Mouse (Mus musculus) liver, embryonic 13.5 days (tissue): ENCODE data around the gene Mogat2. TPM values are rescaled to one million over a fixed set of nuclear protein-coding genes. Genes with fewer than 3 reads are reported as not detected.
A peak's percentile ranks its signal among the peaks of the same experiment; 100 is the strongest.

Source experiments
- ATAC-seq: fragments of 200-750 bp; cut with Nextera tagmentation; 2 replicates; pipeline ENCODE4 v1.8.0; 2017; ENCODE audit warnings: low read depth, mild to moderate bottlenecking, moderate number of reproducible peaks, moderate library complexity
- DNase-seq: peaks from one replicate; pipeline ENCODE4 v3.0.0; 2022
- H3K27ac ChIP-seq: fragments of 300-500 bp; sonication (generic); 2 replicates; pipeline ENCODE4 v1.5.1; 2015; ENCODE audit warnings: moderate library complexity, mild to moderate bottlenecking, inconsistent platforms
- H3K27me3 ChIP-seq: fragments of 300-500 bp; sonication (generic); 2 replicates; pipeline ENCODE4 v1.6.1; 2015; ENCODE audit warnings: mild to moderate bottlenecking, inconsistent platforms
- H3K36me3 ChIP-seq: fragments of 300-500 bp; sonication (generic); 2 replicates; pipeline ENCODE4 v1.6.1; 2015; ENCODE audit warnings: mild to moderate bottlenecking, inconsistent platforms
- H3K4me1 ChIP-seq: fragments of 300-500 bp; sonication (generic); replicated peaks from 2 replicates; pipeline ENCODE4 v1.6.1; 2015; ENCODE audit warnings: inconsistent platforms
- H3K4me2 ChIP-seq: fragments of 300-500 bp; sonication (generic); 2 replicates; pipeline ENCODE4 v1.6.1; 2015; ENCODE audit warnings: inconsistent platforms, mild to moderate bottlenecking, moderate library complexity
- H3K4me3 ChIP-seq: fragments of 300-500 bp; sonication (generic); replicated peaks from 2 replicates; pipeline ENCODE4 v1.5.1; 2015; ENCODE audit warnings: mild to moderate bottlenecking, inconsistent platforms
- H3K9ac ChIP-seq: fragments of 300-500 bp; sonication (generic); 2 replicates; pipeline ENCODE4 v1.6.1; 2015; ENCODE audit warnings: mild to moderate bottlenecking, inconsistent platforms
- H3K9me3 ChIP-seq: fragments of 300-500 bp; sonication (generic); replicated peaks from 2 replicates; pipeline ENCODE4 v1.6.1; 2016; ENCODE audit warnings: inconsistent platforms
- WGBS: fragments of 180-500 bp; shearing (Covaris S2); methylation state at CpG from one replicate; pipeline ENCODE4 v1.1.7; 2015; ENCODE audit not compliant: insufficient replicate concordance; 5-methylcytosine and 5-hydroxymethylcytosine counted together
- polyA plus RNA-seq: library from polyadenylated mRNA; unstranded; fragments of >200 nt; fragmentation: Nextera tagmentation; extraction: Ambion mirVana; gene quantifications from 2 replicates; pipeline ENCODE4 v1.2.1, GENCODE M21; 2015

Mogat2 gene
- polyA plus RNA-seq, 1 experiment from 2014 or later, result 35.9 TPM

GRCm38 (mm10) chr7:99193926-99194325 is 44.5 kb downstream of the Mogat2 start:
- ATAC-seq, result no peak

GRCm38 (mm10) chr7:99191411-99191810 is 47.0 kb downstream of the Mogat2 start:
- H3K4me3 ChIP-seq, result no peak overlapping the region
- no peak overlapping the region for H3K4me2 ChIP-seq
- H3K27ac ChIP-seq, result no peak overlapping the region
- peaks cover 18% of the 10 kb centered on the region for H3K4me1 ChIP-seq
- H3K9me3 ChIP-seq, result no peaks in the 10 kb centered on the region
- H3K27me3 ChIP-seq, result 0 out of 2 replicates have a peak, but pooled peaks cover 5% of the 10 kb centered on the region
- H3K9ac ChIP-seq, result no peak overlapping the region
- DNase-seq, result no peak
- no peaks in the 10 kb centered on the region for H3K36me3 ChIP-seq
- peak; percentile 44; the same call in 1 of the 2 replicates for ATAC-seq

More at GRCm38 (mm10) chr7:99193926-99194325, 44.5 kb downstream of the Mogat2 start:
- Histone ChIP-seq H3K27ac (no peak overlapping the region), H3K36me3 (no peaks in the 10 kb centered on the region), H3K27me3 (no peaks in the 10 kb centered on the region), H3K9ac (no peak overlapping the region), H3K4me3 (no peak overlapping the region), H3K4me1 (peaks cover 16% of the 10 kb centered on the region), H3K4me2 (no peak overlapping the region), H3K9me3 (no peaks in the 10 kb centered on the region)
- no peak for DNase-seq
- 62% methylated on average over 4 of the region's 4 CpGs for WGBS

GRCm38 (mm10) chr7:99189885-99190284 is 48.5 kb downstream of the Mogat2 start:
- DNase-seq, result no peak
- Histone ChIP-seq H3K9ac (no peak overlapping the region), H3K9me3 (no peaks in the 10 kb centered on the region), H3K27me3 (peaks cover 12% of the 10 kb centered on the region; the same call in 1 of the 2 replicates), H3K4me2 (no peak overlapping the region), H3K36me3 (no peaks in the 10 kb centered on the region), H3K4me1 (peaks cover 18% of the 10 kb centered on the region), H3K27ac (peak overlapping the region; percentile 25; the same call in 1 of the 2 replicates), H3K4me3 (no peak overlapping the region)
- 36% methylated on average over 5 of the region's 5 CpGs for WGBS
- no peak for ATAC-seq

- WGBS, result 53% methylated on average over 6 of the region's 6 CpGs
- Histone ChIP-seq H3K4me1 (peaks cover 21% of the 10 kb centered on the region), H3K27me3 (peaks cover 22% of the 10 kb centered on the region; the same call in 1 of the 2 replicates), H3K4me3 (no peak overlapping the region), H3K9ac (no peak overlapping the region), H3K9me3 (no peaks in the 10 kb centered on the region), H3K36me3 (no peaks in the 10 kb centered on the region), H3K4me2 (no peak overlapping the region), H3K27ac (0 out of 2 replicates have a peak overlapping the region, but pooled peaks have one; percentile 16)
- DNase-seq (no peak), ATAC-seq (peak; percentile 29; the same call in 1 of the 2 replicates)
These were observed 49.8 kb downstream of the Mogat2 start for GRCm38 (mm10) chr7:99188630-99189029.

GRCm38 (mm10) chr7:99187451-99187850 is 51.0 kb downstream of the Mogat2 start:
- H3K4me2 ChIP-seq, result no peak overlapping the region
- peaks cover 24% of the 10 kb centered on the region for H3K27me3 ChIP-seq
- H3K4me1 ChIP-seq, result peaks cover 33% of the 10 kb centered on the region
- H3K9me3 ChIP-seq, result no peaks in the 10 kb centered on the region
- no peak overlapping the region for H3K4me3 ChIP-seq
- 72% methylated on average over 5 of the region's 5 CpGs for whole genome bisulfite sequencing
- no peaks in the 10 kb centered on the region for H3K36me3 ChIP-seq
- DNase-seq (no peak), ATAC-seq (no peak)
- H3K27ac ChIP-seq, result no peak overlapping the region
- no peak overlapping the region for H3K9ac ChIP-seq

GRCm38 (mm10) chr7:99185405-99185804 is 53.0 kb downstream of the Mogat2 start:
- Histone ChIP-seq H3K9ac (no peak overlapping the region), H3K4me1 (peaks cover 41% of the 10 kb centered on the region), H3K27me3 (peaks cover 42% of the 10 kb centered on the region), H3K4me2 (no peak overlapping the region), H3K36me3 (no peaks in the 10 kb centered on the region), H3K27ac (no peak overlapping the region), H3K4me3 (no peak overlapping the region), H3K9me3 (no peaks in the 10 kb centered on the region)
- WGBS, result 74% methylated on average over 3 of the region's 3 CpGs
- ATAC-seq (no peak), DNase-seq (no peak)

- WGBS, result 27% methylated on average over 6 of the region's 6 CpGs
- Histone ChIP-seq H3K4me2 (no peak overlapping the region; the same call in 1 of the 2 replicates), H3K4me1 (peaks cover 31% of the 10 kb centered on the region), H3K4me3 (no peak overlapping the region), H3K9me3 (no peaks in the 10 kb centered on the region), H3K9ac (no peak overlapping the region), H3K36me3 (no peaks in the 10 kb centered on the region), H3K27ac (no peak overlapping the region), H3K27me3 (peaks cover 46% of the 10 kb centered on the region)
- DNase-seq, result no peak
- no peak for ATAC-seq
These were observed 54.7 kb downstream of the Mogat2 start for GRCm38 (mm10) chr7:99183751-99184150.

GRCm38 (mm10) chr7:99182432-99183172 is 55.8 kb downstream of the Mogat2 start, which contains the start of gene Dgat2:
Gene Dgat2 (minus strand): TSS chr7:99182719.
- Histone ChIP-seq H3K4me1 (peaks cover 31% of the 10 kb centered on the region), H3K4me2 (peak within 1 kb of the TSS; percentile 93), H3K9me3 (no peaks in the 10 kb centered on the region), H3K9ac (peak within 1 kb of the TSS; percentile 77), H3K27me3 (peaks cover 46% of the 10 kb centered on the region), H3K4me3 (peak within 1 kb of the TSS; percentile 67), H3K36me3 (no peaks in the 10 kb centered on the region), H3K27ac (peak within 1 kb of the TSS; percentile 58)
- ATAC-seq (peak; percentile 84), DNase-seq (peak; percentile 81)
- under 1% methylated on average over 63 of the region's 63 CpGs for WGBS

GRCm38 (mm10) chr7:99181619-99182431 is 56.6 kb downstream of the Mogat2 start:
- WGBS, result 18% methylated on average over 14 of the region's 14 CpGs

GRCm38 (mm10) chr7:99180162-99180561 is 58.3 kb downstream of the Mogat2 start:
- ATAC-seq, result no peak
- H3K27ac ChIP-seq, result no peak overlapping the region
- H3K4me1 ChIP-seq, result peaks cover 31% of the 10 kb centered on the region
- peaks cover 35% of the 10 kb centered on the region for H3K27me3 ChIP-seq
- no peak for DNase-seq
- 55% methylated on average over 1 of the region's 1 CpGs for WGBS
- peak overlapping the region; percentile 67 for H3K4me3 ChIP-seq
- H3K9me3 ChIP-seq, result no peaks in the 10 kb centered on the region
- H3K9ac ChIP-seq, result peak overlapping the region; percentile 29; the same call in 1 of the 2 replicates
- no peaks in the 10 kb centered on the region for H3K36me3 ChIP-seq
- peak overlapping the region; percentile 93 for H3K4me2 ChIP-seq

More at GRCm38 (mm10) chr7:99181619-99182431, 56.6 kb downstream of the Mogat2 start:
- H3K27me3 ChIP-seq, result peaks cover 41% of the 10 kb centered on the region
- H3K9ac ChIP-seq, result peak overlapping the region; percentile 77
- no peak for DNase-seq
- peak overlapping the region; percentile 93 for H3K4me2 ChIP-seq
- no peaks in the 10 kb centered on the region for H3K36me3 ChIP-seq
- 0 out of 2 replicates have a peak overlapping the region, but pooled peaks have one; percentile 58 for H3K27ac ChIP-seq
- H3K4me3 ChIP-seq, result peak overlapping the region; percentile 67
- H3K4me1 ChIP-seq, result peaks cover 31% of the 10 kb centered on the region
- peak; percentile 7; the same call in 1 of the 2 replicates for ATAC-seq
- no peaks in the 10 kb centered on the region for H3K9me3 ChIP-seq

GRCm38 (mm10) chr7:99179271-99179670 is 59.1 kb downstream of the Mogat2 start:
- Histone ChIP-seq H3K9ac (no peak overlapping the region), H3K27me3 (peaks cover 30% of the 10 kb centered on the region), H3K36me3 (no peaks in the 10 kb centered on the region), H3K27ac (no peak overlapping the region), H3K4me2 (peak overlapping the region; percentile 93), H3K4me1 (peaks cover 31% of the 10 kb centered on the region), H3K9me3 (no peaks in the 10 kb centered on the region), H3K4me3 (0 out of 2 replicates have a peak overlapping the region, but pooled peaks have one; percentile 67)
- ATAC-seq, result no peak
- no peak for DNase-seq
- 75% methylated on average over 9 of the region's 9 CpGs for WGBS
